ENCODE assay signal across 8 mouse cellular contexts in the genomic region with DNA sequence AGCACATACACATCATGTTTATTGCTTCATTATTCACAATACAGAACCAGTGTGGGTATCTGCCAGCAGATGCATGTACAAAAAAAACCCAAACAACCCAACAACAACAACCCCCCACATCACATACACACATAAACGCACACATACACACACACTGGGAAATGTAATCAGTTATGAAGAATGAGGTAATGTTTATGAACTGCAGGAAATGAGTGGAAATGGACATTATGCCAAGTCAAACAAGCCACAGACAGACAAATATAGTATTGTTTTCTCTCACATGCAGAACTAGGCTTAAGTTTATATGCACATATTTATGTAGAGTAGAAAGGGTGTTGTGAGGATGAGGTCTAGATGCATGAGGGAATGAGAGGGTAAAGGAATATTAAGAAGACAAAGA. TPM values are rescaled to one million over a fixed set of nuclear protein-coding genes. Genes with fewer than 3 reads are reported as not detected.
DNase-seq lines count a peak whose midpoint lies in the region; ATAC-seq lines count a peak whose summit lies in the region.

No protein-coding gene starts in this region.

- peak; percentile 40 for DNase-seq in heart, adult 11 months
- DNase-seq in heart, postnatal 14 days, result no peak
- DNase-seq in Muller cell, postnatal 12 days (ENCODE audit: inconsistent ontology term), result peak; percentile 35
- DNase-seq in lung, postnatal 36 days, result peak; percentile 56
- no peak for DNase-seq in urinary bladder, postnatal 4 days (ENCODE audit: low spot score in 2 of 2)
- DNase-seq in adrenal gland, postnatal 36 days, result no peak
- DNase-seq in B cell, adult 2 months, result no peak

- H3K4me3 ChIP-seq in hindbrain, embryonic 16.5 days (ENCODE audit: low read length), result peak overlapping the region; percentile 78; the same call in 1 of the 2 replicates

- no peaks in the 10 kb centered on the region for H3K9me3 ChIP-seq in hindbrain, embryonic 16.5 days (ENCODE audit: control insufficient read depth, low read length)

- no peak for ATAC-seq in hindbrain, embryonic 16.5 days

- H3K4me1 ChIP-seq in hindbrain, embryonic 16.5 days (ENCODE audit: control insufficient read depth, insufficient read depth, low read depth, low read length), result peaks cover 7% of the 10 kb centered on the region

- H3K27me3 ChIP-seq in hindbrain, embryonic 16.5 days (replicated peaks; ENCODE audit: control insufficient read depth, insufficient read depth, low read length), result no peaks in the 10 kb centered on the region

- no peak overlapping the region for H3K9ac ChIP-seq in hindbrain, embryonic 16.5 days (ENCODE audit: low read depth, low read length)

- no peaks in the 10 kb centered on the region for H3K36me3 ChIP-seq in hindbrain, embryonic 16.5 days (ENCODE audit: control insufficient read depth, insufficient read depth, low read length)

- H3K4me2 ChIP-seq in hindbrain, embryonic 16.5 days (ENCODE audit: low read length), result peak overlapping the region; percentile 71

- no peak overlapping the region for H3K27ac ChIP-seq in hindbrain, embryonic 16.5 days (ENCODE audit: low read depth, low read length)

- 71% methylated on average over 1 of the region's 1 CpGs for WGBS in hindbrain, embryonic 16.5 days

- intact Hi-C loops in heart, postnatal 14 days (cut with DNase I), result loop anchor here (5.0 to 10.0 kb wide), 2 partner anchors 149 to 934 kb away; a partner anchor contains a TSS

RNA-seq across cellular contexts. Expression of a gene that starts 1.2 kb away (rescaled TPM):
- 10 to 100 TPM; 51.9 to 58.6 TPM for total RNA-seq in heart, postnatal 14 days (2021)
- polyA plus RNA-seq in hindbrain, embryonic 16.5 days (2015; fragmentation: Nextera tagmentation; extraction: Ambion mirVana), result 12.5 and 15.3 TPM in 2 replicates
- 10 to 100 TPM; 34.1 to 50.3 TPM for total RNA-seq in adrenal gland, postnatal 36 days (2021)

RNA-seq across cellular contexts. Expression of a gene that starts 36.2 kb away (rescaled TPM):
- total RNA-seq in heart, postnatal 14 days (2021), result 1 to 10 TPM; 8.9 to 9.0 TPM
- polyA plus RNA-seq in hindbrain, embryonic 16.5 days (2015; fragmentation: Nextera tagmentation; extraction: Ambion mirVana), result 2.8 and 3.4 TPM in 2 replicates
- 10 to 100 TPM in 1 of 2 experiments, 1 to 10 TPM in 1; 9.9 to 11.3 TPM for total RNA-seq in adrenal gland, postnatal 36 days (2021)

RNA-seq across cellular contexts. Expression of a gene that starts 59.4 kb away (rescaled TPM):
- total RNA-seq in heart, postnatal 14 days (2021), result 100 to 1,000 TPM; 260 to 267 TPM
- polyA plus RNA-seq in hindbrain, embryonic 16.5 days (2015; fragmentation: Nextera tagmentation; extraction: Ambion mirVana), result 185 and 197 TPM in 2 replicates
- total RNA-seq in adrenal gland, postnatal 36 days (2021), result 100 to 1,000 TPM; 206 to 799 TPM

Comparison
In these comparisons a context has a peak if more than half of its experiments do, and no peak if none do; other contexts are left out.
1. DNase-seq: peak in heart, adult 11 months (single experiment), Muller cell, postnatal 12 days (single experiment) and lung, postnatal 36 days (single experiment); none in heart, postnatal 14 days (0 of 2), urinary bladder, postnatal 4 days (0 of 2), adrenal gland, postnatal 36 days (0 of 2) and B cell, adult 2 months (0 of 2).